Mouse (Mus musculus) erythroblast, embryonic 14.5 days (primary cell): ENCODE measurements around the gene Dnase2a. TPM values are rescaled to one million over a fixed set of nuclear protein-coding genes. Genes with fewer than 3 reads are reported as not detected.

Experiments used
- H3K27me3 ChIP-seq: 2 replicates; pipeline ENCODE4 v1.6.1; 2012; ENCODE audit warnings: inconsistent platforms; ENCODE audit not compliant: control insufficient read depth
- H3K36me3 ChIP-seq: 2 replicates; pipeline ENCODE4 v1.6.1; 2012; ENCODE audit warnings: mild to moderate bottlenecking, inconsistent platforms; ENCODE audit not compliant: control insufficient read depth
- H3K4me1 ChIP-seq: 2 replicates; pipeline ENCODE4 v1.6.1; 2012; ENCODE audit warnings: inconsistent platforms; ENCODE audit not compliant: control insufficient read depth
- H3K4me3 ChIP-seq: replicated peaks from 2 replicates; pipeline ENCODE3; 2012; ENCODE audit warnings: moderate library complexity, mild to moderate bottlenecking, inconsistent platforms
- H3K9me3 ChIP-seq: 2 replicates; pipeline ENCODE4 v1.6.1; 2012; ENCODE audit warnings: low read length, inconsistent platforms, mixed read lengths; ENCODE audit not compliant: control insufficient read depth
- GATA1 ChIP-seq: IDR thresholded peaks from 2 replicates; pipeline ENCODE4 v1.6.1; 2012; ENCODE audit warnings: low read length, inconsistent platforms, mixed read lengths
- TAL1 ChIP-seq: IDR thresholded peaks from 3 replicates; pipeline ENCODE4 v1.6.1; 2012; ENCODE audit warnings: low read length, inconsistent platforms, mixed read lengths
- polyA plus RNA-seq: library from polyadenylated mRNA; stranded (reverse); fragments of >175 nt; gene quantifications from 2 replicates; pipeline ENCODE4 v1.2.3, GENCODE M21; 2012

Dnase2a gene
- polyA plus RNA-seq, 1 experiment = 4.8 TPM

DNA sequence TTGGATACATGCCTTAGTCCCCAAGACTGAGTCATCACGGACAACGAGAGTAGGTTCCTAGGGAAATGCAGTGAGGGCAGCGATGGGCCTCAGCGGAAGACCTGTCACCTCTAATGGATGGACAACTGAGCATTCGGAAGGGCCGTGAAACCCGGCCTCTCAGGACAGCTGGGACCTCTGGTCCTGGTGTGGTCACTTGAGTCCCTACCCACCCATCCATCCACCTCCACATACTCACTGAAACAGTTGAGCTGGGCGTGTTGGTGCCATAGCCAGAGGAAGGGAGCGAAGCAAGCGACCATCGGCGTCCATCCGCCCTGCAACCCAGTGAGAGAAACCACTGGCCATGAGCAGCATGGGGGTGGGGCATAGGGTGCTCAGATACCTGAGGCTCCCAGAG, 22.2 kb downstream of the Dnase2a start:
- Histone ChIP-seq H3K4me3 (no peak overlapping the region), H3K9me3 (no peaks in the 10 kb centered on the region; the same call in 1 of the 2 replicates), H3K27me3 (peaks cover 86% of the 10 kb centered on the region), H3K4me1 (peaks cover 19% of the 10 kb centered on the region), H3K36me3 (no peaks in the 10 kb centered on the region)
- no peak for TF ChIP-seq GATA1

DNA sequence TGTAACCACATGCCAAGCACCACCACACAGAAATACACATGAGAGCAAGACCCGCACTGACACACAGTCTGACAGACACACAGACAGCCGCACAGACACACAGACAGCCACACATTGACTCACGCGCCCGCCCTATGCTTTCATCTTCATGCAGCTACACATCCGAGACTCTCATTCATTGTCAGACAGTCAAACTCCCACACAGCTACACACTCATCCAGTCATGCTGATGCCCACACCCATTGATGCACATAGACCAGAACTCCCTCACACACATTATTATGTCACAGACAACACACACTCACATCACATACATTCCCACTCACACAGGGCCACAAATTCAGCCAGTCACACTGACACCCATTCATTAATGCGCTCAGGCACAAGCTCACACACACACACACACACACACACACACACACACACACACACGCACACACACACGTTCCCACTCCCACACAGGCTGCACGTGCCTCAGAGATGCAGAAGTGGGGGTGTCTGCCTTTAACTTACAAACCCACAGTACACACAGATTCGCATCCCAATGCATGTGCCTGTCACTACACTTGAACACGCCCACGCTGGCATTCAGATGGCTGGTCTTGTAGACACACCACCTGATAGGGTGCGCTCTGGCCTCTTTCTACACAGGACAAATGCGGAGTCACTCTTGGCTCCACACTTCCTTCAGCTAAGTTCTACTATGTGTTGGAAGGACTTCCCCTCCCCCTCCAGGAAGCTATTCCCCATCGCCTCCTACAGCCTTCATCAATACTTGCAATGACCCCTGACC, 25.6 kb downstream of the Dnase2a start:
- H3K4me1 ChIP-seq = peaks cover 41% of the 10 kb centered on the region
- H3K4me3 ChIP-seq = no peak overlapping the region
- no peaks in the 10 kb centered on the region for H3K36me3 ChIP-seq
- H3K27me3 ChIP-seq = peaks cover 97% of the 10 kb centered on the region
- TF ChIP-seq TAL1 (no peak), GATA1 (no peak)
- H3K9me3 ChIP-seq = peaks cover 8% of the 10 kb centered on the region; the same call in 1 of the 2 replicates

DNA sequence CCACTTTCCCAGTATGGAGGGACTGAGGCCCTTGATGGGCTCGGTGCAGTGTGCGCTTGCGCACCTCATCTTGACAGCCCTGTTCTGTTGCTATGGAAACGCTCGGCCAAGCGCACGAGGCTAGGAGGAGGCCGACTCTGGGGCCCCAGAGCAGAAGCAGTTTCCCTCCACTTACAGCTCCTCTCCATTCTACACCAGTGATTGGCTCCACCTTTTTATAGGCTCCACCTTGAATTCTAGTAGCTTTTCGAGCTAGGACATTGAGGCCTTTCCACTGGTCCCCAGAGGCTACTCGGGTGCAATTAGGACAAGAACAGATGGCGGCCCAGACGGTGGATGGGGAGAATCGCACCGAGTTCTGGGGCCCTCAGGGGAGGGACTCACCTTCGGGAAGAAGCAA, 26.5 kb downstream of the Dnase2a start:
- no peak for TF ChIP-seq GATA1
- no peak for TF ChIP-seq TAL1

DNA sequence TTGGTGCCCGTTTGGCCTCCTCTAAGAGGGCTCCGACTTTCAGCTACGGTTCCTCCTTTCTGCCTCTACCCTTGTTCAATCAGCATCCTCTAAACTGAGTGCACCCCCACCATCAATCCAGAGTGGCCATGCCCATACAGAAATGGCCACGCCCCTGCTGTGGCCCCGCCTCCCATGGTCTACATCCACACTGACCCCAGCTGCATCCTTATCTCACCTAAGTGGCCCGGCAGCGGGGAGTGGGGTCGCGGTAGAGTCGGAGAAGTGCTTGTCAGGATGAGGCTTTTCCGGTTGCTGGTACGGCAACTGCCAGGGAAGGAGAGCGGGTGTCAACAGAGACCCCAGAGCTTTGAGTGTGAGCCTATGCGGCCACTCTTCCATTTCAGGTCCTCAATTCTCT, 27.1 kb downstream of the Dnase2a start:
- no peak for TF ChIP-seq GATA1
- Histone ChIP-seq H3K4me3 (no peak overlapping the region), H3K9me3 (peaks cover 8% of the 10 kb centered on the region; the same call in 1 of the 2 replicates), H3K27me3 (peaks cover 91% of the 10 kb centered on the region), H3K36me3 (no peaks in the 10 kb centered on the region), H3K4me1 (peaks cover 37% of the 10 kb centered on the region)

More for the DNA sequence above, 26.5 kb downstream of the Dnase2a start:
- no peaks in the 10 kb centered on the region for H3K36me3 ChIP-seq
- H3K4me3 ChIP-seq = no peak overlapping the region
- H3K9me3 ChIP-seq = peaks cover 8% of the 10 kb centered on the region; the same call in 1 of the 2 replicates
- H3K4me1 ChIP-seq = peaks cover 37% of the 10 kb centered on the region
- peaks cover 93% of the 10 kb centered on the region for H3K27me3 ChIP-seq

GRCm38 (mm10) chr8:84936041-84936961, 27.9 kb downstream of the Dnase2a start:
- TF ChIP-seq GATA1 = no peak
- no peak for TF ChIP-seq TAL1
- H3K36me3 ChIP-seq = no peaks in the 10 kb centered on the region
- H3K27me3 ChIP-seq = peaks cover 90% of the 10 kb centered on the region
- H3K9me3 ChIP-seq = peaks cover 8% of the 10 kb centered on the region; the same call in 1 of the 2 replicates
- peak overlapping the region; percentile 55 for H3K4me3 ChIP-seq
- H3K4me1 ChIP-seq = peaks cover 37% of the 10 kb centered on the region

GRCm38 (mm10) chr8:84936962-84937546, 28.7 kb downstream of the Dnase2a start, which contains the start of gene Mast1:
TSS of gene Mast1 (minus strand) at chr8:84937359.
- peaks cover 88% of the 10 kb centered on the region for H3K27me3 ChIP-seq

DNA sequence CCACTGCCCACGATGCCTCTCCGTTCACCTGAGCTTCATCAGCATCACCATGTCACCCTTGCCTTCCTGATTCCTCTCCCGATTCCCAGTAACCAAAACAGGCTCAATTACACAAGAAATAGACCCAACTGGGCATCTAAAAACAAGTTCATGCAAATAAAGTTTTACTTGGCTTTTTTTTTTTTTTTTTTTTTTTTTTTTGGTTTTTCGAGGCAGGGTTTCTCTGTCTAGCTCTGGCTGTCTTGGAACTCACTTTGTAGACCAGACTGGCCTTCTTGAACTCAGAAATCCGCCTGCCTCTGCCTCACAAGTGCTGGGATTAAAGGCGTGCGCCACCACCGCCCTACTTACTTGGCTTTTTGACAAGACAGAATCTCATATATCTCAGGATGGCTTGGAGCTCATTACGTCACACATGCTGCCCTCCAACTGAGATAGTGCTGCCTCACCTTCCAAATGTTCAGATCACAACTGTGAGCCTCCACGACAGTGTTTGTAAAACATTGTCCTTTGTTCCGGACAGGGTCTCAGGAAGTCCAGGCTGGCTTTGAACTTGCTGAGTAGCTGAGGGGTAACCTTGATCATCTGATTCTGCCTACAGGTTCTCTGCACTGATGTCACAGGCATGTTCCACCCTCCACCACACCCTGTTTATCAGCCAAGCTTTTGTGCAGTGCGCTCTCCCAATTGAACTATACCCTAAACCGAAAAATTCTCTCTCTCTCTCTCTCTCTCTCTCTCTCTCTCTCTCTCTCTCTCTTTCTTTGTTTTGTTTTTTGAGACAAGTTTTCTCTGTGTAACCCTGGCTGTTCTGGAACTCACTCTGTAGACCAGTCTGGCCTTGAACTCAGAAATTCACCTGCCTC, 29.5 kb downstream of the Dnase2a start:
- TF ChIP-seq GATA1 (no peak), TAL1 (no peak)
- Histone ChIP-seq H3K9me3 (peaks cover 8% of the 10 kb centered on the region; the same call in 1 of the 2 replicates), H3K27me3 (peaks cover 86% of the 10 kb centered on the region), H3K4me1 (peaks cover 37% of the 10 kb centered on the region), H3K36me3 (no peaks in the 10 kb centered on the region), H3K4me3 (no peak overlapping the region)

More at GRCm38 (mm10) chr8:84936962-84937546, 28.7 kb downstream of the Dnase2a start, which contains the start of gene Mast1:
- peaks cover 37% of the 10 kb centered on the region for H3K4me1 ChIP-seq
- peak within 1 kb of the TSS; percentile 55 for H3K4me3 ChIP-seq
- peaks cover 8% of the 10 kb centered on the region; the same call in 1 of the 2 replicates for H3K9me3 ChIP-seq
- H3K36me3 ChIP-seq = no peaks in the 10 kb centered on the region
- TF ChIP-seq TAL1 (no peak), GATA1 (no peak)

DNA sequence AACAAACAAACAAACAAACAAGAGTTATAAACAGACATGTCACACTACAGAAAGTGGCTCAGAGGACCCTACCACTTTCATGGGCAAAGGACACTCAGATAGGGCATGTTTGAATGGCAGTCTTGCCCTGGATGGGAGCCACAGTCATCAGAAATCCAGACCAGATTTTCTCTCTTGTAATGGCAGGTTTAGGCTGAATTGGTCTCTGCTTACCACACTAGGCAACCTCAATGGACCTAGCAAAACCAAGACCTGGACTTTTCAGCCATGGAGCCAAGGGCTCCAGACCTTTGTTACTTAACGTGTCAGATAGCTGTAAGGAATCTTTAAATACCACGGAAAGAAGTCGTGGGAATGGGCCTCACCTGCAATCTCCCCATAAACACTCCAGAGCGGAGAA, 35.3 kb downstream of the Dnase2a start:
- TF ChIP-seq TAL1 (no peak), GATA1 (no peak)
- H3K36me3 ChIP-seq = no peaks in the 10 kb centered on the region
- peaks cover 85% of the 10 kb centered on the region for H3K27me3 ChIP-seq
- peaks cover 21% of the 10 kb centered on the region; the same call in 1 of the 2 replicates for H3K9me3 ChIP-seq
- H3K4me1 ChIP-seq = peaks cover 20% of the 10 kb centered on the region
- H3K4me3 ChIP-seq = no peak overlapping the region
